Mouse (Mus musculus) brain, embryonic 14.5 days (tissue): ENCODE results near the gene Cdsn. TPM values are rescaled to one million over a fixed set of nuclear protein-coding genes. Genes with fewer than 3 reads are reported as not detected.

ENCODE experiments used
- DNase-seq: peaks from one replicate; pipeline ENCODE4 v3.0.0-alpha.2; 2011; ENCODE audit warnings: low read depth
- CTCF ChIP-seq: fragments of 200-500 bp; IDR thresholded peaks from 2 replicates; pipeline ENCODE4 v1.5.1; 2012; ENCODE audit warnings: inconsistent platforms, mild to moderate bottlenecking, moderate library complexity, borderline replicate concordance; ENCODE audit not compliant: insufficient read depth, insufficient read length; ENCODE audit errors: extremely low read depth
- POLR2A ChIP-seq: fragments of 200-500 bp; IDR thresholded peaks from 2 replicates; pipeline ENCODE4 v1.6.1; 2012; ENCODE audit warnings: mild to moderate bottlenecking, inconsistent platforms, borderline replicate concordance; ENCODE audit not compliant: poor library complexity, insufficient read depth, insufficient read length, severe bottlenecking; ENCODE audit errors: extremely low read depth
- polyA plus RNA-seq: library from polyadenylated mRNA; depleted of rRNA; stranded (reverse); fragments of >200 nt; gene quantifications from 2 replicates; pipeline ENCODE4 v1.2.3, GENCODE M21; 2012

Cdsn gene
- polyA plus RNA-seq, 1 experiment: 0.18 TPM

DNA sequence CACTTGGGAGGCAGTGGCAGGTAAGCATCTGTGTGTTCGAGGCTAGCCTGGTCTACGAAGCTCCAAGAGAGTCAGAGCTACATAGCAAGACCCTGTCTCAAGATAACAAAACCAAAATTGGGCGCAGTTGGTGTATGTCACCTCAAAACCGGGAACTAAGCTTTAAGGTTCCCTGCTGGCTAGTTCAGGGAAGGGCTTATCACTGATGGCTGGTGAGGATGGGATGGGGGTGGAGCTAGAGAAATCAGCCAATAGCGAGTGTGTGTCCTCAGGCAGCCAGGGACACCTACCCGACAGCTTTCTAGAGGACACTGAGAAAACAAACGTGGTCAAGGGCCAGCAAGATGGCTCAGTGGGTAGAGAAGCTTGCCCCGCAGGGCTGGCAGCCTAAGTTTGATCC is 6.3 kb downstream of the Cdsn start:
- no peak for DNase-seq
- TF ChIP-seq CTCF (no peak), POLR2A (no peak)

DNA sequence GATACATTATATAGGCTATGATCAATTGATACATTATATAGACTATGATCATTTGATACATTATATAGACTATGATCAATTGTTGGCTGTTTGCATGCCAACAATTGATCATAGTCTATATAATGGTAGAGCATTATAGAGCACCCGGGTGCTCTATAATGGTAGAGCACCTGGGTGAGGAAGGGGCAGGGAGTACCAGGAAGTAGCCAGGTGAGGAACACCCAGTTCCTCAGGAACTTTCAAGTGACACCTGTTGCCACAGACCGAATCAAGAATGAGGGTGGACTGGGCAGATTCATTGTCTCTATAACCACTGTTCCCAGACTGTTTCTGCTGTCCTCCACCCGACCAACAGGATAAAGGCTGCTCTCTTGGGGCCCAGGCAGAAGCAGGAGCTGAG is 15.2 kb downstream of the Cdsn start, which contains the start of gene 2300002M23Rik:
Gene 2300002M23Rik, plus strand, starts transcription at position 301 of the 400 bp plus-strand sequence.
- DNase-seq: no peak
- TF ChIP-seq CTCF (no peak), POLR2A (no peak)

DNA sequence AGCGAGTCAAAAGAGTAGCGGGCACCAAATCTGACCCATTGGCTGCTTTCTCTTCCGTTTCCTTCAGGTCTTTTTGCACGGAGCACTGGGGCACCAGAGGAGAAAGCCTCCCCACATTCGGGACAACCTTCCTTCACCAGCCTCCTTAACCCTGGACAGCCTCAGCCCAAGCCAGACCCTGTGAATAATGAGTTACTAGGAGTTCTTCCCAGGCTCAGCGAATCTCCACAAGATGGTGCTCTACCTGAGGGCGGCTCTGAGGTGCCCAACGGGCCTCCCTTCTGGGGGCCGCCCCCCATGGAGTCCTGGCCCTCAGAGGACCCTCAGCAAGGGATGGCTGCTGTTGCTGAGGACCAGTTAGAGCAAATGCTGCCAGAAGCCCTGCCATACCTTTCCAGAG is 15.8 kb downstream of the Cdsn start:
- DNase-seq: no peak
- TF ChIP-seq CTCF (no peak), POLR2A (no peak)

DNA sequence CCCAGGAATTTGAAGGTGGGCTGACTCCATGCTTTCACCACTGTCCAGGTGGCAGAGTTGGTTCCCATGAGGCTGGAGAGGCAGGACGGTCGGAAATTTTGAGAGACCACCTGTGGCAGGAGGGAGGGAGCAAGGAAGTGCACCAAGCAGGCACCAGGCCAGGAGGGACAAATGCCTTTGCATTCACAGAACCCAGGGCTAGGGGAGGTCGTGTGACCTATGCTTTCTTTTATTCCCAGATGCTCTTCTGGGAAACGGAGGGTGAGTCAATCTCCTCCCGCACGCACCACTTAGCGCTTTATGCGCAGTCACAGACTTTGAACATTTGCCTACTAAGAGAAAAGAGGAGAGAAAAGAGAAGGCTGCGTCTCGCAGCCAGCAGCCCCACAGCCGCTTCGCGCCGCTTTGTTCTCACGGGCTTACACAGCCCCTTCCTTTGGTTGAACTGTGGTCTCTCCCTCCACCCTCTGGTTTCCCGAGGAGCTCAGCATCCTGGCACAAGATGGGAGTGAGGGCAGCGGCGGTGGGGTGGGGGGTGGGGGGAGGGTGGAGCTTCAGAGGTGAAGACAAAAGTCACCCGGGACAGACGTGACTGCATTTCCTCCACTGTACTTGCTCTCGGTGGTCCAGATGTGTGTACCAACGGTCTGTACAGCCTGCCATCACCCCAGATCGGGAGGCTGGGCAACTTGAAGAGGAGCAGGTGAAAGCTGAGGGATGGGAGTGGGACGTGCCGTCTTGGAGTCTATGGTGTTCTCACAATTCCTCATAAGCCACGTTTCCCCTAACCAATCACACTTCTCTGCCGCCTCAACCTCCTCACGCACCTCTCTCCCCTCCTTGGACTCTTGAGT is 17.4 kb downstream of the Cdsn start:
- TF ChIP-seq POLR2A (no peak), CTCF (no peak)
- peak; percentile 66 for DNase-seq

DNA sequence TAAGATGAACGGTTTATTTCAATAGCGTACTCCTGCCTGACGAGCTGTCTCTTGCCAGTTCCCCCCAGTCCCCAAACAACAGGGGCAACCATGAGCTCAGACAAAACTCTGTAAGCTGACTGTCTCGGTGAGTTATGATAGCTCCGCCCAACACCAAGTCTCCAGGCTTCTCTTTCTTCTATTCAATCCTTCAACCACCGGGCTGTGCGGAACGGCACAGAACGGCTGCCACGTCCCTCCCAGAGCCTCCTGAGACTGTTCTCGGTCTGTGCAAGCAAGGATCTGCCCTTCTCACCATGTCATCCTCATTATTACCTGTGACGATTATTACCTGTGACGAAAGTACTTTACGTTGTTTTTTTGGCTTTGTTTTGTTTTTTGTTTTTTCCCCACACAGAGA is 18.9 kb downstream of the Cdsn start:
- TF ChIP-seq POLR2A: no peak
- no peak for TF ChIP-seq CTCF
- DNase-seq: no peak

DNA sequence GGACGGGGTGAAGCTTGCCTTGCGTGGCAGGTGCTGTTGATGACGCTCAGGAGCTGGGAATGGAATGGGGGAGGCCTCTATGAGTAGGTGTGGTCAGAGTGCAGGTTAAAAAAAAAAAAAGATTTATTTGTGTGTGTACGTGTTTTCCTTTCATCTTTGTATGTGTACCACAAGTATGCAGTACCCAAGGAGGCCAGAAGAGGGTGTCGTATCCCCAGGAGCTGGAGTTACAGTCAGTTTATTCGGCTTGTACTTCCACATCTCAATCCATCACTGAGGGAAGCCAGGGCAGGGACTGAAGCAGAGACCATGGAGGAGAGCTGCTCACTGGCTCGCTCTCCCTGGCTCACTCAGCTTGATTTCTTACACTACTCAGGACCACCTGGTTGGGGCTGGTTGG is 19.5 kb downstream of the Cdsn start:
- DNase-seq: no peak
- peak; percentile 6; the same call in 1 of the 2 replicates for TF ChIP-seq CTCF
- no peak for TF ChIP-seq POLR2A

DNA sequence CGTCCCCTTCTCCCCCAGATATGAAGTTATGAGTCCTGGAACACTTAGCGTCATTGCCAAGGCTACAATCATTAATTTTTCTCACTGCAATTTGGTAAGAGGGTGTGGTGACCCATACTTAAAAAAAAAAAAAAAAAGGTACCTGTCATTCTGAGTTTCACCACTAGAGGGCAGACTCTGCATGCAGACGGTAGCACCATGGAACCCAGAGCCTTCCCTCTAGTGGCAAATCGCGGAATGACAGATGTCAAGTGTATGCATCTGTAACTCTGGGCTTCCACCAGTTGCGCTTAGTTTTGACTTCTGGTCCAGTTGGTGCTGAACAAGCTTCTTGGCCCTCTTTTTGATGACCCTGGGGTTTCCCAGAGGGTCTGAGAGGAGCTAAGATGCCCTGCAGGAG is 26.3 kb downstream of the Cdsn start:
- TF ChIP-seq CTCF (peak; percentile 95), POLR2A (no peak)
- DNase-seq: peak; percentile 84

DNA sequence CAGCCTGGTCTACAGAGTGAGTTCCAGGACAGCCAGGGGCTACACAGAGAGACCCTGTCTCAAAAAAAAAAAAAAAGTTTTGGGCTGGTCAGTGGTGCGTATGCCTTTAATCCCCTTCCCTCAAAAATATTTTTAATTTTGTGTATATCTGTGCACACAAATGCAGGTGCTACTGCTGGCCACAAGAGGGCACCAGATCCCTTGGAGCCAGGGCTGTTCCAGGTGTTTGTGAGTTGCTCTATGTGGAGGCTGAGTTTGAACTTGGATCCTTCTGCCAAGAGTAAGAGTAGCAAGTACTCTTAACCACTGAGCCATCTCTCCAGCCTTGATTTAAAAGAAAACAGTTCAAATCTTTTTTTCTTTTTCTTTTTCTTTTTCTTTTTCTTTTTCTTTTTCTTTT is 31.0 kb downstream of the Cdsn start:
- TF ChIP-seq CTCF (peak; percentile 56; the same call in 1 of the 2 replicates), POLR2A (no peak)
- DNase-seq: no peak

DNA sequence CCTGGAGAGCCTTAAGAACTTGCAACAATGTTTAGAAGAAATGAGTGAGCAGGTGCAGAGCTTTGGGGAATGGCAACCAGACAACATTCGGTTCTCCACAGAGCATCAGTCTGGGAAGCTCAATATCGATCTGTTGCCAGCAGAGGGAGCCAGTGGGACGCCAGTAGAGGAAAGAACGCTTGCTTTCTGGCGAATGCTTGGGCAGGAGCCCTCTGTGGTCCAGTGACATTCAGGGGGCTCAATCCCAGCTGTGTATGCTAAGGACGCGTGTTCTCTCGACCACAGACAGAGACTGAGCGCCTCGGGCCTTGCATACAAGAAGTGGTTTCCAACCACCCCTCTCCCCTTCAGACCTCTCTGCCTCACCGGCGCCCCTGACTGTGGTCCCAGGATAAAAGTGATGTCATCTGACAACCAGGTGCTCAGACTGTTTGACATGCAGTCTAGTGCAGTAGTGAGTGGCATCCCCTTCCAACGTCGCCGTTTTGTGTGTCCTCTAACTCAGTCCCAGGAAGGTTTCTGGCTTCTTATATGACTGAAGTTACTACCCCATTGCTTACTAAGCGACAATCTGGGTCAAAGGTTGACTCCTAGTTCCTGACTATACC is 32.5 kb downstream of the Cdsn start:
- DNase-seq: peak; percentile 88
- TF ChIP-seq CTCF: peak; percentile 97
- TF ChIP-seq POLR2A: no peak

DNA sequence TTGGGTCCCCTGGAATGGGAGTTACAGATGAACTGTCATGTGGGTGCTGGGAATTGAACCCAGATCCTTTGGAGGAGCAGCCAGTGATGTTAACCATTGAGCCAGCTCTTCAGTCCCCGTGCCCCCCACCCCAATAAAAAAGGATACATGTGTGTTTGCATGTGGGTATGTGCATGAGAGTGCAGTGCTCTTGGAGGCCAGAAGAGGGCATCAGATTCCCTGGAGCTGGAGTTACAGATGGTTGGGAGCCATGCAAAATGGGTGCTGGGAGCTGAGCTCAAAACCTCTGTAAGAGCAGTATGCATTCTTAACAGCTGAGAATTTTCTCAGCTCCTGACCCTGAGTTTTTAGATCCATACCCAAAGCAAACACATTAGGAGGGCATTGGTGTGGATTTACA is 35.4 kb downstream of the Cdsn start:
- TF ChIP-seq CTCF: no peak
- no peak for TF ChIP-seq POLR2A

DNA sequence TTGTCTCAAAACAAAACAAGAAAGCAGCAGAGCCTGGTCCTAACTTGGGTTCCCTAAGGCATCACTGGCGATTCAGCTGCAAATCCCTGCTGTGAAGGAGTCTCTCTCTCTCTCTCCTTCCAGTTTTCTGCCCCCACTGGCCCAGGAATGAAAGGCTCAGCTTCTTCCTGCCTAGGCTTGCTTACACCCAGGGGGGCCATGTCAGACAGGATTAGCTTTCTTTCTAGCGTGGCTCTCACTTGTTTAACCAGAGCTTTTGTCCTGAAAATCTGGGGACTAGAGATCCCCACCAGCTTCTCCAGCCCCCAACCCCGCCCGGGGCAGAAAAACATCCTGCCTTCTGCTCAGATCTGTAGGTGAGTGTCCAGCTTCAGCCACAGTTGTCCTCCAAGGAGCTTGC is 36.5 kb downstream of the Cdsn start:
- DNase-seq: peak; percentile 33
- no peak for TF ChIP-seq POLR2A
- no peak for TF ChIP-seq CTCF

More for the DNA sequence above, 35.4 kb downstream of the Cdsn start:
- no peak for DNase-seq

DNA sequence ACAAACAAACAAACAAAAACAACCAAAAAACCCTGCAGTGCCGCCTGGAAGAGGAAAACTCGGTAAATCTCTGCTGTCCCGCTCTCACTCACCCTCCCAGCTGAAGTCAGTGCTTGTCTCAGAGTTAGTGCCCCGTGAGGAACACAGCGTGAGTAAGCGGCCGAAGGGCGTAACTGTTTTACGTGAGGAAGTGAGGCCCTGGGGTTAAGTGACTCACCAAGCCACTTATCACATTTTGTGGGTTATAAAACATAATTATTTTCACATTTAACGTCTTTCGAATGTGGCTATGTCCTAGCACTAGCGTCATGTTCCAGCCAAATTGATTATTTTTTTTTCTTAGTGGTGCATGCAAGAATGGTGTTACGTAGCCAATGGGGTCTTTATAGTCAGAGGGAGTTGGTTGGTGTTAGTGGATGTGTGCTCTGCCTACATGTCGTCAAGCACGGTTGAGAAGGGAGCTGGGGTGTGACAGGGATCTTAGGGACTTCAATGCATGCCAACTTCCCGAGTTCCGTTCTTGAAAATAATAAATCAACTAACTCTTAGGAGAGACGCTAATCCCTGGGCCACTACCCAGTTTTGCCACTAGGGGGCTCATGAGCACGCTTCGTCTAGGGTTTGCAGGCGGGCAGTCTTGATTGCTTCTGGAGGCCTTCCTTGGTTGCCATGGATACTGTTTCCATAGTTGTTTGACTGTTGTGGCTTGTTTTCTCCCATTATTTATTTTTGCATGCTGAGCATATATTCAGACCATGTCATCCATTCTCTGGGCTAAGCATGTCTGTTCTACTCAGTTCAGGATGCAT is 38.7 kb downstream of the Cdsn start:
- peak; percentile 91 for DNase-seq
- no peak for TF ChIP-seq POLR2A
- peak; percentile 95 for TF ChIP-seq CTCF
